Mouse (Mus musculus): Measurements from ENCODE around the gene Mcub. TPM values are rescaled to one million over a fixed set of nuclear protein-coding genes. Genes with fewer than 3 reads are reported as not detected.
A peak's percentile ranks its signal among the peaks of the same experiment; 100 is the strongest.

Gene Mcub
- polyA plus RNA-seq, 1 experiment = 69.0 TPM

DNA sequence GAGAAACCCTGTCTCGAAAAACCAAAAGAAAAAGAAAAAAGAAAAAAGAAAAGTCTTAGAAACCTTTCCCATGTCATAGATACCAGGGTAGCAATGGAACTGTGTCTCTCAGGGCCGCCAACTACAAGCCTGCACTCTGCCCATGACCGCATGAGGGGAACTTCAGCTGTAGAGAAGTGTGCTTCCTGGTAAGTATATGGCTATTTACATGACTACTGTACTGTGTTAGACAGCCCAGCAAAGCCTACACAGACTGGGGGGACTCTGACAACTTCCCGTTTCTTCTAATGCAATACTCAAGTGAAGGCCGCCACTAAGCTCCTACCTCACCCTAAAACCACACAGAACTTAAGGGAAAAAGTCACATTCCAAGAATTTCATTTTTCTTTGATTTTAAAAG is 14.8 kb upstream of the Mcub start:
- TF ChIP-seq POLR2A (IDR thresholded peaks at IDR 0.05; ENCODE audit: borderline replicate concordance, low read depth, low read length) (no peak), CTCF (IDR thresholded peaks at IDR 0.05; ENCODE audit: low read depth, low read length) (no peak)
- peaks cover 8% of the 10 kb centered on the region for H3K4me1 ChIP-seq (ENCODE audit: control insufficient read depth, insufficient read depth, low read length)
- H3K4me3 ChIP-seq (ENCODE audit: insufficient read depth, low read length) = no peak overlapping the region
- peak overlapping the region; percentile 32 for H3K27ac ChIP-seq (ENCODE audit: insufficient read depth, low read depth, low read length)

DNA sequence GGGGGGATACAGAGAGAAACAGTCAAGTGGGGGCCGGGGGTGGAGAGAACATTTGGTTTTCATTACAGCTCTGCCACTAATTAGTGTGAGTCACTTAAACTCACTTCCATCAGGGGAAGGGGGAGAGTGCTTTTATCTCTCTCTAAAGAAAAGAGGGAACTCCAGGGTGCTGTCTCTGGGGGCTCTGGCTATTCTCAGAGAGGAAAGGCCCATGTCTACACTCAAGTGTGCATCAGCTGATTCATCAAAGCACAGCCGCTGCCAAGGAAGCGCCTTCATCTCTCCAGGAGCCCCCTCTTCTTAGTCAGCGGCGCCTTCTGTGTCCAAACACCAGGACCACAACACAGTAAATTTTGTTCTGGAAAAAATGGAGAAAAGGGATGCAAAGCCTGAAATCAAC is 12.3 kb upstream of the Mcub start:
- TF ChIP-seq POLR2A (IDR thresholded peaks at IDR 0.05; ENCODE audit: borderline replicate concordance, low read depth, low read length) = no peak
- TF ChIP-seq CTCF (IDR thresholded peaks at IDR 0.05; ENCODE audit: low read depth, low read length) = no peak
- Histone ChIP-seq H3K4me1 (ENCODE audit: control insufficient read depth, insufficient read depth, low read length) (peaks cover 8% of the 10 kb centered on the region), H3K27ac (ENCODE audit: insufficient read depth, low read depth, low read length) (no peak overlapping the region), H3K4me3 (ENCODE audit: insufficient read depth, low read length) (no peak overlapping the region)

DNA sequence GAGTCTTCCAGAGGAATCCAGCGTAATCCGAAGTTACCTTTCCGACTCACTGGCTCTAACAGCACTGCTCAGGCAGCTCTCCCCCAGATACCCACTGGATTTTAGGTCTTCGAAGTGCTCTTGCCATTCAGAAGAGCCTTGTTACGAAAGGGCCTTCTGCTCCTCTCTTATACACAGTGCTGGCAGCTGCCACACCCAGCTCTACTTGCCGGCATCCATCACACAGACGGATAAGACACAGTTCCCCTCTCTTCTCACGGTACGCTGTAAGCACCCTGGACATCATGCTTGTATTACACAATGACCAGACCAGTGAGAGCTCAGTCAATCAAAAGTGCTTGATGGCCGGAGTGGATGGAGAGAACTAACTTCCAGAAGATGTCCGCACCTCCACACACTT is 11.8 kb upstream of the Mcub start:
- Histone ChIP-seq H3K4me1 (ENCODE audit: control insufficient read depth, insufficient read depth, low read length) (peaks cover 8% of the 10 kb centered on the region), H3K27ac (ENCODE audit: insufficient read depth, low read depth, low read length) (no peak overlapping the region), H3K4me3 (ENCODE audit: insufficient read depth, low read length) (no peak overlapping the region)
- no peak for TF ChIP-seq CTCF (IDR thresholded peaks at IDR 0.05; ENCODE audit: low read depth, low read length)
- no peak for TF ChIP-seq POLR2A (IDR thresholded peaks at IDR 0.05; ENCODE audit: borderline replicate concordance, low read depth, low read length)

GRCm38 (mm10) chr3:129979510-129979909 is 9.5 kb upstream of the Mcub start:
- Histone ChIP-seq H3K4me3 (ENCODE audit: insufficient read depth, low read length) (no peak overlapping the region), H3K27ac (ENCODE audit: insufficient read depth, low read depth, low read length) (no peak overlapping the region), H3K4me1 (ENCODE audit: control insufficient read depth, insufficient read depth, low read length) (no peaks in the 10 kb centered on the region; the same call in 1 of the 2 replicates)
- TF ChIP-seq CTCF (IDR thresholded peaks at IDR 0.05; ENCODE audit: low read depth, low read length) = no peak
- TF ChIP-seq POLR2A (IDR thresholded peaks at IDR 0.05; ENCODE audit: borderline replicate concordance, low read depth, low read length) = no peak

DNA sequence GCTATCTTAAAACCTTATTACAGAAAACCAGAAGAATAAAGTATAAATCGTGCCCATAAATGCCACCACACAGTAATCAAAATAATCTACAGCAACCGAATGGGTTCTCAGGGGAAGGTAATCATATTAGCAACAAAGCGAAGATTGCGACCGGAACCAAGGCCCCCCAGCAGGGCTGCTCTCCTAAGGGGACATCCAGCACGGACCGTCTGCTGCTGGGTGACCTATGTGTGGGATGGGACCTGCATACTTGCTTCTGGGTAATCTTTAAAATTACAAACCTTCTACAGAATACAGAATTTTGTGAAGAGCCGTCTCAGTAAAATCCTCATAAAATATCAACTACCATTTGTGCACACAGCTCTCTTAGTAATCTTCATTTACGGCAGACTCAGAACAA is 8.7 kb upstream of the Mcub start:
- Histone ChIP-seq H3K4me1 (ENCODE audit: control insufficient read depth, insufficient read depth, low read length) (no peaks in the 10 kb centered on the region; the same call in 1 of the 2 replicates), H3K27ac (ENCODE audit: insufficient read depth, low read depth, low read length) (no peak overlapping the region), H3K4me3 (ENCODE audit: insufficient read depth, low read length) (no peak overlapping the region)
- no peak for TF ChIP-seq CTCF (IDR thresholded peaks at IDR 0.05; ENCODE audit: low read depth, low read length)
- TF ChIP-seq POLR2A (IDR thresholded peaks at IDR 0.05; ENCODE audit: borderline replicate concordance, low read depth, low read length) = no peak

DNA sequence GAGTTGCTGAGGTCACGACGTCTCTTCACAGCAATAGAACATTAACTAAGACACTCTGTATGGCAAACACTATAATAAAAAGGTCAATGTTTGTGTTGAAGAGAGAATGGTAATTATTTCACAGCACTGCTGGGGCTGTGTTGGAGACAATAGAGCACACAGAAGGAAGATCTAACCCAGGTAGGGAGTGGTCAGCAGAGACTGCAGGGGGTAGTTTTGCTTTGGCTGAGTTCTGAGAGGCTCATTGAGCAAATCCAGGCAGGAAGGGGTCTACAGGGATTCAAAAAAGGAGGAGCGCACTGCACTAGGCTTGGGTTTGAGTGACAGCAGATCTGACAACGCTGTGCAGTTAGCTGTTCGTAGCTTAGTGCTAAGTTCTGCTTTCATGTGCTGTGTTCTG is 6.3 kb upstream of the Mcub start:
- no peaks in the 10 kb centered on the region; the same call in 1 of the 2 replicates for H3K4me1 ChIP-seq (ENCODE audit: control insufficient read depth, insufficient read depth, low read length)
- no peak overlapping the region for H3K4me3 ChIP-seq (ENCODE audit: insufficient read depth, low read length)
- TF ChIP-seq CTCF (IDR thresholded peaks at IDR 0.05; ENCODE audit: low read depth, low read length) (no peak), POLR2A (IDR thresholded peaks at IDR 0.05; ENCODE audit: borderline replicate concordance, low read depth, low read length) (no peak)
- no peak overlapping the region for H3K27ac ChIP-seq (ENCODE audit: insufficient read depth, low read depth, low read length)

- H3K27ac ChIP-seq (ENCODE audit: insufficient read depth, low read depth, low read length) = peak overlapping the region; percentile 59
- H3K4me3 ChIP-seq (ENCODE audit: insufficient read depth, low read length) = peak overlapping the region; percentile 78
- H3K4me1 ChIP-seq (ENCODE audit: control insufficient read depth, insufficient read depth, low read length) = peaks cover 18% of the 10 kb centered on the region
- TF ChIP-seq POLR2A (IDR thresholded peaks at IDR 0.05; ENCODE audit: borderline replicate concordance, low read depth, low read length) = no peak
- no peak for TF ChIP-seq CTCF (IDR thresholded peaks at IDR 0.05; ENCODE audit: low read depth, low read length)
Measured at GRCm38 (mm10) chr3:129970529-129971515, 816 bp upstream of the Mcub start.

GRCm38 (mm10) chr3:129969031-129969430 is 975 bp downstream of the Mcub start:
- Histone ChIP-seq H3K4me3 (ENCODE audit: insufficient read depth, low read length) (peak overlapping the region; percentile 78), H3K4me1 (ENCODE audit: control insufficient read depth, insufficient read depth, low read length) (peaks cover 18% of the 10 kb centered on the region), H3K27ac (ENCODE audit: insufficient read depth, low read depth, low read length) (peak overlapping the region; percentile 80)
- no peak for TF ChIP-seq CTCF (IDR thresholded peaks at IDR 0.05; ENCODE audit: low read depth, low read length)
- no peak for TF ChIP-seq POLR2A (IDR thresholded peaks at IDR 0.05; ENCODE audit: borderline replicate concordance, low read depth, low read length)

DNA sequence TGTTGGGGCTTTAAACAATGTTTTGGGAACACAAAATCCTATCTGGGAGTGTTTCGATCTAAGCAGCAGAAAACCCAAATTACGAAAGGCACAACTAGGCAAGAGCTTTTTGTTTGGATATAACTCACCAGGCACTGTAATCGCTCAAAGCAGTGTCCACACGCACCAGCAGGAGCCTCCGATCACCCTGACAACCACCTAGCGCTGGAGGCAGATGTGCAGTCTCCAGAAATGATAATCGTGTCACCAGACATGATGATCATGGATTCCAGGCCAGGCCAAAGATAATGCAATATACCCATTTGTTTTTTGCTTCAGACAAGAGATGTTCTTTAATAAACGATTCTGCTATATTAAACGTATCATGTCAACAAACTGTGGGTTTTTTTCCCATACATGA is 2.1 kb downstream of the Mcub start:
- Histone ChIP-seq H3K27ac (ENCODE audit: insufficient read depth, low read depth, low read length) (no peak overlapping the region), H3K4me1 (ENCODE audit: control insufficient read depth, insufficient read depth, low read length) (peaks cover 20% of the 10 kb centered on the region), H3K4me3 (ENCODE audit: insufficient read depth, low read length) (no peak overlapping the region)
- TF ChIP-seq CTCF (IDR thresholded peaks at IDR 0.05; ENCODE audit: low read depth, low read length) (no peak), POLR2A (IDR thresholded peaks at IDR 0.05; ENCODE audit: borderline replicate concordance, low read depth, low read length) (no peak)

GRCm38 (mm10) chr3:129964681-129965080 is 5.3 kb downstream of the Mcub start:
- Histone ChIP-seq H3K4me1 (ENCODE audit: control insufficient read depth, insufficient read depth, low read length) (peaks cover 14% of the 10 kb centered on the region), H3K4me3 (ENCODE audit: insufficient read depth, low read length) (no peak overlapping the region), H3K27ac (ENCODE audit: insufficient read depth, low read depth, low read length) (no peak overlapping the region)
- TF ChIP-seq CTCF (IDR thresholded peaks at IDR 0.05; ENCODE audit: low read depth, low read length) (no peak), POLR2A (IDR thresholded peaks at IDR 0.05; ENCODE audit: borderline replicate concordance, low read depth, low read length) (no peak)

Data from bone marrow macrophage, adult 2 months (primary cell).